Mouse (Mus musculus) cerebellum, adult 9-10 months (tissue): ENCODE data around the gene Acot5.
"Not testable (repeated sequence)": the region's sequence is repeated elsewhere in the genome, so short reads cannot be mapped to it uniquely, and the experiment has no call there.

ENCODE experiments used
- DNase-seq: peaks from one replicate; pipeline ENCODE4 v3.0.0; 2022

Acot5 gene

GRCm38 (mm10) chr12:84063833-84064232, 5.3 kb upstream of the Acot5 start:
- no peak for DNase-seq

- DNase-seq = no peak
These were observed 4.5 kb upstream of the Acot5 start for GRCm38 (mm10) chr12:84064621-84065020.

- DNase-seq = no peak
These were observed 1.4 kb upstream of the Acot5 start for GRCm38 (mm10) chr12:84067752-84068151.

- DNase-seq = no peak
These were observed 829 bp upstream of the Acot5 start for GRCm38 (mm10) chr12:84068296-84068695.

GRCm38 (mm10) chr12:84069582-84069981, 457 bp downstream of the Acot5 start:
- peak; percentile 34 for DNase-seq

- DNase-seq = no peak
These were observed 2.6 kb downstream of the Acot5 start for GRCm38 (mm10) chr12:84071696-84072095.

- no peak for DNase-seq
These were observed 8.4 kb downstream of the Acot5 start for GRCm38 (mm10) chr12:84077371-84077990.

GRCm38 (mm10) chr12:84083842-84084241, 14.7 kb downstream of the Acot5 start:
- no peak for DNase-seq

- no peak for DNase-seq
These were observed 15.5 kb downstream of the Acot5 start for GRCm38 (mm10) chr12:84084581-84084980.

- not testable (repeated sequence) for DNase-seq
These were observed 25.5 kb downstream of the Acot5 start for GRCm38 (mm10) chr12:84094666-84095065.

GRCm38 (mm10) chr12:84099605-84100004, 30.5 kb downstream of the Acot5 start:
- DNase-seq = no peak

GRCm38 (mm10) chr12:84100071-84100470, 30.9 kb downstream of the Acot5 start:
- DNase-seq = no peak

- DNase-seq = peak; percentile 46
These were observed 31.7 kb downstream of the Acot5 start, which contains the start of gene Acot6 for GRCm38 (mm10) chr12:84100604-84101492. TSS of gene Acot6 (plus strand) at chr12:84100654.

- DNase-seq = no peak
These were observed 32.3 kb downstream of the Acot5 start for GRCm38 (mm10) chr12:84101493-84101845.

GRCm38 (mm10) chr12:84107012-84107411, 37.9 kb downstream of the Acot5 start:
- no peak for DNase-seq

- DNase-seq = no peak
These were observed 38.6 kb downstream of the Acot5 start for GRCm38 (mm10) chr12:84107692-84108091.

- no peak for DNase-seq
These were observed 40.8 kb downstream of the Acot5 start for GRCm38 (mm10) chr12:84109924-84110323.

GRCm38 (mm10) chr12:84110814-84111213, 41.7 kb downstream of the Acot5 start:
- DNase-seq = no peak

- no peak for DNase-seq
These were observed 44.6 kb downstream of the Acot5 start for GRCm38 (mm10) chr12:84113676-84114075.

GRCm38 (mm10) chr12:84114153-84114994, 45.2 kb downstream of the Acot5 start, which contains the start of gene Dnal1:
TSS of gene Dnal1 (plus strand) at chr12:84114366.
- DNase-seq = peak; percentile 87

- no peak for DNase-seq
These were observed 50.5 kb downstream of the Acot5 start for GRCm38 (mm10) chr12:84119584-84119983.
